9 mouse cellular contexts compared by ENCODE assay signal in the genomic region with DNA sequence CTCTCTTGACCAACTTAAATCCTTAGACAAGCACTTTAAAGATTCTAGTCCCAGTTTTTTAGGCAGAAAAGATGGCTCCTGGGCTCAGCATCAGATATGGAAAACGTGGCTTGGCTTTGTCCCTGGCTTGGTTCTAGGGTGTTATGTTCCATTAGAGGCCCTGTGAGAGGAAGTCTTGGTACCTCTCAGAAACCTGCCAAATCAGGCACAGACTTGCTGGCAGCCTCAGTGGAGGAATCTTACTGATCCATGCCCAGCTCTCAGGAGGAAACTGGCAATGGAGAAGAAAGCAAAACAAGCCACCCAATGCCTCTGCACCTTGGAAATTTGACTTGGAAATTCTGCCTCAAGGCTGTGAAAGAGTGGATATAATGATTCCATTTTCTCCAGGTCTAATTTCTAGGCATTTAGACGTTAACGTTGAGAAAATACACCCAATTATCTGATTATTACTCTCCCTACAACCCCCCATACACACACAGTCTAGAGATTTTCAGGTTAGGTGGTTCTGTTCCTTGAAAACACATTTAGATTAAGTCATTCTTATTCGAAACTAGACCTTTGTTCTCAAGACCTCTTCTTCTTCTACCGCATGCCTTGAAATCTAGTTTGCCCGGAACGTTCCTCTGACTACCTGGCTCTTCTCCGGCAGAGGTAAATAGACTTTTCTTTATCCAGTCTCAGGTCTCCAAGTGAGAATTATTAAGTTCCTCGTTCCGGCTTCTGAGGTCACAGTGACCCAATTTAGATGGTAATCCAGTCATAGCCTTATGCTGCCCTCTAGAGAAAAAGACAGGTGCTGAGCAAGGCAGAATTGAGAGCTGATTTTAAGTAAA. TPM values are rescaled to one million over a fixed set of nuclear protein-coding genes. Genes with fewer than 3 reads are reported as not detected.
DNase-seq lines count a peak whose midpoint lies in the region; ATAC-seq and TF ChIP-seq lines count a peak whose summit lies in the region.
"Had no signal": no experiment of that assay in that cellular context is flagged by ENCODE, and none has a peak within 500 bp of the region (broad histone marks: within the 10 kb centered on the region; RNA-seq: fewer than 3 reads in every experiment).

No protein-coding gene starts in this region.

- no peak overlapping the region for H3K9ac ChIP-seq in heart, embryonic 15.5 days
- H3K9ac ChIP-seq in kidney, postnatal 0 days (ENCODE audit: low read depth, low read length) = no peak overlapping the region
- no peak overlapping the region for H3K9ac ChIP-seq in midbrain, embryonic 16.5 days (ENCODE audit: low read depth, low read length)

- no peak overlapping the region for H3K4me3 ChIP-seq in heart, embryonic 15.5 days
- no peak overlapping the region for H3K4me3 ChIP-seq in kidney, postnatal 0 days (replicated peaks; ENCODE audit: low read depth, low read length)
- H3K4me3 ChIP-seq in midbrain, embryonic 16.5 days (ENCODE audit: low read depth, low read length) = no peak overlapping the region

- no peak overlapping the region for H3K4me2 ChIP-seq in heart, embryonic 15.5 days
- H3K4me2 ChIP-seq in kidney, postnatal 0 days (ENCODE audit: low read length) = no peak overlapping the region
- H3K4me2 ChIP-seq in midbrain, embryonic 16.5 days (ENCODE audit: low read length) = peak overlapping the region; percentile 34

- no peaks in the 10 kb centered on the region for H3K9me3 ChIP-seq in heart, embryonic 15.5 days (replicated peaks)
- H3K9me3 ChIP-seq in kidney, postnatal 0 days (replicated peaks; ENCODE audit: low read length) = no peaks in the 10 kb centered on the region
- H3K9me3 ChIP-seq in midbrain, embryonic 16.5 days (replicated peaks; ENCODE audit: control insufficient read depth, low read length, poor library complexity, severe bottlenecking) = no peaks in the 10 kb centered on the region

- TF ChIP-seq CTCF in kidney, postnatal 0 days (IDR thresholded peaks at IDR 0.05; ENCODE audit: low read depth) = peak; percentile 88

- peak; percentile 97 for ATAC-seq in common myeloid progenitor, adult 5-6 weeks (replicated peaks; ENCODE audit: low read depth, poor library complexity, severe bottlenecking)
- no peak for ATAC-seq in heart, embryonic 15.5 days (replicated peaks; ENCODE audit: insufficient number of reproducible peaks, insufficient read depth, low FRiP score, low read depth)
- ATAC-seq in kidney, postnatal 0 days (replicated peaks; ENCODE audit: low FRiP score, low read depth) = peak; percentile 49; the same call in 1 of the 2 replicates
- ATAC-seq in midbrain, embryonic 16.5 days = peak; percentile 82

- whole genome bisulfite sequencing in heart, embryonic 15.5 days = 40% methylated on average over 10 of the region's 10 CpGs
- 30% methylated on average over 10 of the region's 10 CpGs for WGBS in kidney, postnatal 0 days
- WGBS in midbrain, embryonic 16.5 days = 28% methylated on average over 10 of the region's 10 CpGs

- no peaks in the 10 kb centered on the region for H3K27me3 ChIP-seq in heart, embryonic 15.5 days
- no peaks in the 10 kb centered on the region for H3K27me3 ChIP-seq in kidney, postnatal 0 days (ENCODE audit: insufficient read depth, low read length)
- no peaks in the 10 kb centered on the region for H3K27me3 ChIP-seq in midbrain, embryonic 16.5 days (ENCODE audit: control insufficient read depth, insufficient read depth, low read depth, low read length)

- no peaks in the 10 kb centered on the region for H3K36me3 ChIP-seq in heart, embryonic 15.5 days
- H3K36me3 ChIP-seq in kidney, postnatal 0 days (ENCODE audit: insufficient read depth, low read length) = no peaks in the 10 kb centered on the region
- no peaks in the 10 kb centered on the region for H3K36me3 ChIP-seq in midbrain, embryonic 16.5 days (ENCODE audit: control insufficient read depth, insufficient read depth, low read length)

- H3K4me1 ChIP-seq in heart, embryonic 15.5 days (replicated peaks) = 0 out of 2 replicates have a peak, but pooled peaks cover 3% of the 10 kb centered on the region
- no peaks in the 10 kb centered on the region for H3K4me1 ChIP-seq in kidney, postnatal 0 days (replicated peaks; ENCODE audit: insufficient read depth, low read length)
- H3K4me1 ChIP-seq in midbrain, embryonic 16.5 days (ENCODE audit: control insufficient read depth, insufficient read depth, low read length) = peaks cover 10% of the 10 kb centered on the region

- 0 out of 2 replicates have a peak overlapping the region, but pooled peaks have one; percentile 16 for H3K27ac ChIP-seq in heart, embryonic 15.5 days
- H3K27ac ChIP-seq in kidney, postnatal 0 days = 0 out of 2 replicates have a peak overlapping the region, but pooled peaks have one; percentile 19
- 0 out of 2 replicates have a peak overlapping the region, but pooled peaks have one; percentile 17 for H3K27ac ChIP-seq in midbrain, embryonic 16.5 days (ENCODE audit: low read length)

- DNase-seq in adrenal gland, adult 2 months = peak; percentile 52
- DNase-seq in adrenal gland, postnatal 25 days = no peak
- peak; percentile 64 for DNase-seq in CD4-positive, CD25-positive, alpha-beta regulatory T cell, adult 2 months (ENCODE audit: low read depth, low spot score)
- DNase-seq in kidney, postnatal 0 days (ENCODE audit: low spot score) = peak; percentile 93
- DNase-seq in thymus, postnatal 14 days = no peak

RNA-seq across cellular contexts. Expression of gene Nepro, which starts 7.6 kb away (rescaled TPM):
- 10 to 100 TPM in 1 of 2 experiments, 1 to 10 TPM in 1; 9.9 to 12.1 TPM for total RNA-seq in adrenal gland, adult 2 months (2021)
- 5.1 and 5.2 TPM in 2 replicates for polyA plus RNA-seq in adrenal gland, adult 2 months (2012; rRNA removed)
- total RNA-seq in adrenal gland, postnatal 25 days (2021) = 10.5 and 10.7 TPM in 2 replicates
- 22.7 and 25.1 TPM in 2 replicates for total RNA-seq in common myeloid progenitor, adult 5-6 weeks (2017)
- polyA plus RNA-seq in heart, embryonic 15.5 days (2015; fragmentation: Nextera tagmentation; extraction: Ambion mirVana) = 3.7 and 4.5 TPM in 2 replicates
- polyA plus RNA-seq in kidney, postnatal 0 days (2015; fragmentation: Nextera tagmentation; extraction: Ambion mirVana) = 5.1 and 5.3 TPM in 2 replicates
- polyA plus RNA-seq in midbrain, embryonic 16.5 days (2015; fragmentation: Nextera tagmentation; extraction: Ambion mirVana) = 3.2 and 4.5 TPM in 2 replicates

RNA-seq across cellular contexts. Expression of gene Gtpbp8, which starts 29.6 kb away (rescaled TPM):
- total RNA-seq in adrenal gland, adult 2 months (2021) = 10 to 100 TPM; 14.9 to 17.8 TPM
- polyA plus RNA-seq in adrenal gland, adult 2 months (2012; rRNA removed) = 13.5 and 14.1 TPM in 2 replicates
- total RNA-seq in adrenal gland, postnatal 25 days (2021) = 19.8 and 24.2 TPM in 2 replicates
- 9.7 and 18.3 TPM in 2 replicates for total RNA-seq in common myeloid progenitor, adult 5-6 weeks (2017)
- 19.1 and 21.3 TPM in 2 replicates for polyA plus RNA-seq in heart, embryonic 15.5 days (2015; fragmentation: Nextera tagmentation; extraction: Ambion mirVana)
- 30.5 and 30.6 TPM in 2 replicates for polyA plus RNA-seq in kidney, postnatal 0 days (2015; fragmentation: Nextera tagmentation; extraction: Ambion mirVana)
- polyA plus RNA-seq in midbrain, embryonic 16.5 days (2015; fragmentation: Nextera tagmentation; extraction: Ambion mirVana) = 40.5 and 43.0 TPM in 2 replicates

RNA-seq across cellular contexts. Expression of gene Cd200r1, which starts 49.0 kb away (rescaled TPM):
- under 1 TPM; 0.14 to 0.38 TPM for total RNA-seq in adrenal gland, adult 2 months (2021)
- 0.15 and 0.19 TPM in 2 replicates for polyA plus RNA-seq in adrenal gland, adult 2 months (2012; rRNA removed)
- not detected in 2 replicates for total RNA-seq in adrenal gland, postnatal 25 days (2021)
- total RNA-seq in common myeloid progenitor, adult 5-6 weeks (2017) = 4.3 and 5.8 TPM in 2 replicates
- 1.2 TPM in 2 replicates for polyA plus RNA-seq in heart, embryonic 15.5 days (2015; fragmentation: Nextera tagmentation; extraction: Ambion mirVana)
- polyA plus RNA-seq in kidney, postnatal 0 days (2015; fragmentation: Nextera tagmentation; extraction: Ambion mirVana) = 0.69 and 0.97 TPM in 2 replicates
- 0.46 and 0.48 TPM in 2 replicates for polyA plus RNA-seq in midbrain, embryonic 16.5 days (2015; fragmentation: Nextera tagmentation; extraction: Ambion mirVana)
- polyA plus RNA-seq: C2C12 had no signal

Comparison
In these comparisons a context has a peak if more than half of its experiments do, and no peak if none do; other contexts are left out.
1. DNase-seq: peak in adrenal gland, adult 2 months (single experiment), CD4-positive, CD25-positive, alpha-beta regulatory T cell, adult 2 months (single experiment) and kidney, postnatal 0 days (single experiment); none in adrenal gland, postnatal 25 days (single experiment) and thymus, postnatal 14 days (single experiment).
2. Peak in every context shown above with its lines, with median percentiles within 50 percentile points of each other: H3K27ac ChIP-seq.